10 mouse cellular contexts compared by ENCODE assay signal in the genomic region with DNA sequence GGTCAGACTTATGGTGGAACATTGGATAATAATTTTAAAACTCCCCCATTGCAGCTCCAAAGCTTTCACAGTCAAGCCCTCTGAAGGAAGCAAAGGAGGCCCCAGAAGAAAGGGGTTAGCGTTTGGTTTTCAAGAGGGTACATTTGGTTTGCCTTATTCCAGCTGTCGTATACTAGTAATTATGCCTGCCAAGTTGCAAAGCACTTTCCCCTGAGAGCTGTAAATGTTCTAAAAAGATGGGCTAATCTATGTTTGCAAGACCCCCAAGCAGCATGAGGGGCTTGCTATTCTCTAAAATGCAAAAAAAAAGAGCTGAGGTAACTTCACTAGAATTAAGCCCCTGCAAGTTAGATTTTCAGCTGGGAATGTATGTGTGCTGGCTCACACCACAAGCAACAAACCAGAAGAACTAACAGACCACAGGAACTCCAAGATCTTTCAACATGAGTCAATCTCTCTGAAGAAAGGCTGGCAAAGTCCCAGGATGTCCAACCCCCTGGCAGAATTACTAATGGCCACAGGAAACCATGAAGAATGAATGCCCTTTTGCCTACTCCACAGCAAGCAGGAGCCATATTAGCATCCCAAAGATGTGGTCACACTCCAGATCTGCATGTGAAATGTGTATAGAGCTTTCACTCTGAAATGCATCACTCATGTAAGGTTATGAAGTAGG.
DNase-seq lines count a peak whose midpoint lies in the region; TF ChIP-seq lines count a peak whose summit lies in the region.
"Had no signal": no experiment of that assay in that cellular context is flagged by ENCODE, and none has a peak within 500 bp of the region (broad histone marks: within the 10 kb centered on the region; RNA-seq: fewer than 3 reads in every experiment).

No protein-coding gene starts in this region.

- H3K4me3 ChIP-seq in heart, adult 2 months = no peak overlapping the region
- H3K4me3 ChIP-seq: neural tube, embryonic 15.5 days had no signal

- DNase-seq in heart, adult 2 months = peak in 1 of 2 experiments; percentile 24
- DNase-seq in heart, postnatal 25 days (ENCODE audit: low spot score) = no peak
- peak; percentile 100 for DNase-seq in 3T3-L1 (ENCODE audit: low read depth, low spot score)
- peak; percentile 22 for DNase-seq in brain, embryonic 18.5 days (ENCODE audit: low read depth, low spot score)
- DNase-seq in kidney, postnatal 4 days = peak; percentile 17 to 35
- no peak for DNase-seq in ovary, postnatal 10 days (ENCODE audit: low spot score)
- no peak for DNase-seq in spleen, postnatal 14 days (ENCODE audit: low spot score in 2 of 2)
- DNase-seq in right cerebral cortex, adult 2 months (ENCODE audit: low spot score in 2 of 2) = no peak
- DNase-seq: layer of hippocampus, postnatal 36 days had no signal

- H3K27me3 ChIP-seq in heart, adult 2 months (ENCODE audit: control insufficient read depth, insufficient read depth, low read length) = no peaks in the 10 kb centered on the region
- H3K27me3 ChIP-seq: neural tube, embryonic 15.5 days had no signal

- no peaks in the 10 kb centered on the region for H3K4me1 ChIP-seq in heart, adult 2 months (ENCODE audit: control insufficient read depth, insufficient read depth, low read length)

- TF ChIP-seq CTCF in heart, adult 2 months (IDR thresholded peaks at IDR 0.05) = no peak

- no peaks in the 10 kb centered on the region; the same call in 1 of the 2 replicates for H3K36me3 ChIP-seq in heart, adult 2 months (ENCODE audit: control insufficient read depth, insufficient read depth, low read length)
- H3K36me3 ChIP-seq: neural tube, embryonic 15.5 days had no signal

- no peak for TF ChIP-seq EP300 in heart, adult 2 months (IDR thresholded peaks at IDR 0.05; ENCODE audit: insufficient read depth, low read depth, low read length)

- no peak for TF ChIP-seq POLR2A in heart, adult 2 months (IDR thresholded peaks at IDR 0.05; ENCODE audit: insufficient read depth, low read depth, low read length)

- H3K79me2 ChIP-seq in heart, adult 2 months (replicated peaks; ENCODE audit: control insufficient read depth, insufficient read depth, low read length) = no peaks in the 10 kb centered on the region

- intact Hi-C loops in heart, adult 2 months (cut with DNase I) = no loop called here
- intact Hi-C loops in heart, postnatal 25 days (cut with DNase I) = no loop called here

- WGBS in heart, adult 2 months = 47% methylated on average over 2 of the region's 2 CpGs

- H3K9ac ChIP-seq in heart, adult 2 months (ENCODE audit: low read depth, low read length) = no peak overlapping the region
- H3K9ac ChIP-seq: neural tube, embryonic 15.5 days had no signal

- peak overlapping the region; percentile 40 for H3K27ac ChIP-seq in heart, adult 2 months
- H3K27ac ChIP-seq: neural tube, embryonic 15.5 days had no signal

Comparison
In these comparisons a context has a peak if more than half of its experiments do, and no peak if none do; other contexts are left out.
1. DNase-seq: peak in 3T3-L1 (single experiment), brain, embryonic 18.5 days (single experiment) and kidney, postnatal 4 days (2 of 2); none in heart, postnatal 25 days (single experiment), ovary, postnatal 10 days (single experiment), spleen, postnatal 14 days (0 of 2) and right cerebral cortex, adult 2 months (0 of 2).